Mouse (Mus musculus) embryonic fibroblast, embryonic 13.5 days (primary cell): ENCODE measurements around the gene Zic5.

Experiments
- CTCF ChIP-seq: IDR thresholded peaks from 2 replicates; pipeline ENCODE4 v1.5.1; 2011; ENCODE audit warnings: mild to moderate bottlenecking, control low read depth, low read length, moderate library complexity, borderline replicate concordance; ENCODE audit not compliant: insufficient read depth
- POLR2A ChIP-seq: IDR thresholded peaks from 2 replicates; pipeline ENCODE4 v1.6.1; 2011; ENCODE audit warnings: low read depth, mild to moderate bottlenecking, control low read depth, low read length, moderate library complexity

- TF ChIP-seq POLR2A (no peak), CTCF (no peak)
These were observed 20.2 kb upstream of the Zic5 start for GRCm38 (mm10) chr14:122485635-122486181.
